Mouse (Mus musculus) embryonic fibroblast, embryonic 13.5 days (primary cell): ENCODE results near the gene Gab2.

Experiments used
- CTCF ChIP-seq: IDR thresholded peaks from 2 replicates; pipeline ENCODE4 v1.5.1; 2011; ENCODE audit warnings: mild to moderate bottlenecking, control low read depth, low read length, moderate library complexity, borderline replicate concordance; ENCODE audit not compliant: insufficient read depth
- POLR2A ChIP-seq: IDR thresholded peaks from 2 replicates; pipeline ENCODE4 v1.6.1; 2011; ENCODE audit warnings: low read depth, mild to moderate bottlenecking, control low read depth, low read length, moderate library complexity

GRCm38 (mm10) chr7:97298279-97298678, 216.9 kb downstream of the Gab2 start:
- TF ChIP-seq CTCF (no peak), POLR2A (no peak)
